Mouse (Mus musculus): ENCODE results near the gene Fbxo7. TPM values are rescaled to one million over a fixed set of nuclear protein-coding genes. Genes with fewer than 3 reads are reported as not detected.

Gene Fbxo7
- polyA plus RNA-seq (2015; fragmentation: Nextera tagmentation; extraction: Ambion mirVana): 21.3 and 26.0 TPM in 2 replicates

- peaks cover 12% of the 10 kb centered on the region for H3K4me1 ChIP-seq (replicated peaks)
- peak within 1 kb of the TSS; percentile 76 for H3K4me2 ChIP-seq
- peak within 1 kb of the TSS; percentile 87 for H3K27ac ChIP-seq (replicated peaks)
- peak within 1 kb of the TSS; percentile 87 for H3K4me3 ChIP-seq
- ATAC-seq (ENCODE audit: low read depth): peak; percentile 97
- H3K36me3 ChIP-seq: no peaks in the 10 kb centered on the region; the same call in 1 of the 2 replicates
- no peaks in the 10 kb centered on the region for H3K9me3 ChIP-seq
- H3K27me3 ChIP-seq: no peaks in the 10 kb centered on the region
- H3K9ac ChIP-seq: peak within 1 kb of the TSS; percentile 89
- under 1% methylated on average over 82 of the region's 82 CpGs for WGBS
Observed at GRCm38 (mm10) chr10:86021749-86022473, at the start of gene Fbxo7. Fbxo7 (plus strand) TSS chr10:86021972.

- Histone ChIP-seq H3K36me3 (no peaks in the 10 kb centered on the region), H3K27me3 (no peaks in the 10 kb centered on the region), H3K4me1 (replicated peaks) (no peaks in the 10 kb centered on the region), H3K27ac (replicated peaks) (no peak overlapping the region), H3K4me3 (no peak overlapping the region), H3K9me3 (0 out of 2 replicates have a peak, but pooled peaks cover 6% of the 10 kb centered on the region), H3K9ac (no peak overlapping the region), H3K4me2 (no peak overlapping the region)
- ATAC-seq (ENCODE audit: low read depth): no peak
- 87% methylated on average over 4 of the region's 4 CpGs for WGBS
Observed at GRCm38 (mm10) chr10:85972915-85973314, 48.9 kb upstream of the Fbxo7 start.

DNA sequence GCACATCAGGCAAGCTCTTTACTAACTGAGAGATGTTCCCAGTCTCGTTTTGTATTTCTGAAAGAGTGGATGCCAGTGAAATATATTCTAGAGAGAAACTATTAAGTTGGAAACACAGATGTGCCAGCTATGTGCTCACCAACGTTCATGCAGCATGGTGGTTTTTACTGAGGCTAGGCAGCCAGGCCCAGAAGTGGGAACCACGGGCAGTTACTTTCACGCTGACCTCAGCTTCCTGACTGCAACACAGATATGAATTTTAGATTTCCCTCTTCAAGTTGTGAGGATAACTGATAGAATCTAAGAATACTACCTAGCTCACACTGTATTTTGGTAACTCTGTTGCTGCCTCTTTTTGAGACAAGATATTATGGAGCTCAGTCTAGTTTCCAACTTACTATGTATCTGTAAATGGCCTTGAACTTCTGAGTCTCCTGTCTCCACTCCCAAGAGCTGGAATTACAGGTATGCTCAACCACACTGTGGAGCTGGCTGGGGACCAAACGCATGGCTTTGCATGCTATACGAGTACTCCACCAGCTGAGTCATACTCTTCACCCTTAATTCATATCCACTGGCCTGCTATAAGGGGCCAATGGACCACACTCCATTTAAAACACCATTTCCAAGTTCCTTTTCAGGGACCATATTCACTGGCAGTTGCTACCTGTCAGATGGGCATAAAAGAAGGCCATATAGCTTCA is 32.2 kb upstream of the Fbxo7 start:
- Histone ChIP-seq H3K4me1 (replicated peaks) (no peaks in the 10 kb centered on the region), H3K36me3 (no peaks in the 10 kb centered on the region), H3K9me3 (no peaks in the 10 kb centered on the region), H3K9ac (no peak overlapping the region), H3K4me2 (no peak overlapping the region), H3K27ac (replicated peaks) (no peak overlapping the region), H3K27me3 (no peaks in the 10 kb centered on the region), H3K4me3 (no peak overlapping the region)
- WGBS: 79% methylated on average over 6 of the region's 6 CpGs
- no peak for ATAC-seq (ENCODE audit: low read depth)

DNA sequence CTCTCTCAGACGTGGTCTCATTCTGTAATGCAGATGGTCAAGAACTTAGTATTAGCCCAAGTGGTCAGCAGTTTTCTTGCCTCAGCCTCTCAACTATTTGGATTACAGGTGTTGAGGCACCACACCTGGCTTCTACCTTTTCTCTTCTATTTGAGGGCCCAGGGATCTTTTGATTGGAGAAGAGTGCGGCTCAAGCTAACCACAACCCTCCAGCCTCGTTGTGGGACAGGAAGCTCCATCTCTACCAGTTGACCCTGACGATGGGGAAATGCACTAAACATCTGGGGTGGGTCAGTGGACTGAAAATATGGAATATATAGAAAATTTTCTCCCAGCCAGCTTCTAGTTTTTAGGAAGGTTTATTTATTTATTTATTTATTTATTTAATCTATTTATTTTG is 29.4 kb upstream of the Fbxo7 start:
- Histone ChIP-seq H3K4me3 (no peak overlapping the region), H3K4me1 (replicated peaks) (no peaks in the 10 kb centered on the region), H3K4me2 (no peak overlapping the region), H3K9ac (no peak overlapping the region), H3K36me3 (no peaks in the 10 kb centered on the region), H3K9me3 (no peaks in the 10 kb centered on the region), H3K27ac (replicated peaks) (no peak overlapping the region), H3K27me3 (no peaks in the 10 kb centered on the region)
- no peak for ATAC-seq (ENCODE audit: low read depth)
- WGBS: 90% methylated on average over 4 of the region's 4 CpGs

GRCm38 (mm10) chr10:85993836-85994235 is 27.9 kb upstream of the Fbxo7 start:
- Histone ChIP-seq H3K4me3 (no peak overlapping the region), H3K27me3 (no peaks in the 10 kb centered on the region), H3K9me3 (no peaks in the 10 kb centered on the region), H3K4me1 (replicated peaks) (no peaks in the 10 kb centered on the region), H3K4me2 (no peak overlapping the region), H3K9ac (no peak overlapping the region), H3K36me3 (no peaks in the 10 kb centered on the region), H3K27ac (replicated peaks) (no peak overlapping the region)
- WGBS: 92% methylated on average over 9 of the region's 9 CpGs
- ATAC-seq (ENCODE audit: low read depth): no peak

GRCm38 (mm10) chr10:85994543-85995104 is 27.1 kb upstream of the Fbxo7 start:
- no peaks in the 10 kb centered on the region for H3K36me3 ChIP-seq
- H3K4me3 ChIP-seq: no peak overlapping the region
- ATAC-seq (ENCODE audit: low read depth): no peak
- H3K9me3 ChIP-seq: no peaks in the 10 kb centered on the region
- H3K4me2 ChIP-seq: no peak overlapping the region
- no peaks in the 10 kb centered on the region for H3K4me1 ChIP-seq (replicated peaks)
- no peak overlapping the region for H3K9ac ChIP-seq
- no peak overlapping the region for H3K27ac ChIP-seq (replicated peaks)
- no peaks in the 10 kb centered on the region for H3K27me3 ChIP-seq
- 89% methylated on average over 5 of the region's 5 CpGs for WGBS

GRCm38 (mm10) chr10:86000447-86000846 is 21.3 kb upstream of the Fbxo7 start:
- Histone ChIP-seq H3K4me2 (no peak overlapping the region), H3K9me3 (no peaks in the 10 kb centered on the region), H3K27me3 (no peaks in the 10 kb centered on the region), H3K36me3 (no peaks in the 10 kb centered on the region), H3K9ac (no peak overlapping the region), H3K27ac (replicated peaks) (no peak overlapping the region), H3K4me3 (no peak overlapping the region), H3K4me1 (replicated peaks) (no peaks in the 10 kb centered on the region)
- ATAC-seq (ENCODE audit: low read depth): no peak
- WGBS: 91% methylated on average over 4 of the region's 4 CpGs

DNA sequence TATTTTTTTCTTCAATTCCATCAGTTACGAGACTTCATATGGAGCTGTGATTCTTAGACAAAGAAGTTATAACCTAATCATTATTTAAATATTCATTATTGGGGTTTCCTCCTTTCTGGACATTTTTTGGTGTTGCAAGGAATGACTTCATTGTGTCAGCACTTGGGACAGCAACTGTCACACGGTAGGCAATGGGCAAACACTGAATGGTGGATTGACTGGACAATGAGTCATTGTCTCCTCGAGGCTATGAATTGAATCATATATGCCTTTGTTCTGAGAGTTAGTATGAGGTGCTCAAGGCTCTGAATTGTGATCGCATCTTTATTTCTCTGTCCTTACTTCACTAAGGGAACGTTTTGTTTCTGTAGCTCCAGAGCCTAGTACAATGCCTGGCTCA is 15.3 kb upstream of the Fbxo7 start:
- Histone ChIP-seq H3K27ac (replicated peaks) (no peak overlapping the region), H3K4me2 (no peak overlapping the region), H3K4me1 (replicated peaks) (no peaks in the 10 kb centered on the region), H3K4me3 (no peak overlapping the region), H3K27me3 (no peaks in the 10 kb centered on the region), H3K9me3 (no peaks in the 10 kb centered on the region), H3K36me3 (no peaks in the 10 kb centered on the region), H3K9ac (no peak overlapping the region)
- WGBS: 71% methylated on average over 5 of the region's 5 CpGs
- no peak for ATAC-seq (ENCODE audit: low read depth)

DNA sequence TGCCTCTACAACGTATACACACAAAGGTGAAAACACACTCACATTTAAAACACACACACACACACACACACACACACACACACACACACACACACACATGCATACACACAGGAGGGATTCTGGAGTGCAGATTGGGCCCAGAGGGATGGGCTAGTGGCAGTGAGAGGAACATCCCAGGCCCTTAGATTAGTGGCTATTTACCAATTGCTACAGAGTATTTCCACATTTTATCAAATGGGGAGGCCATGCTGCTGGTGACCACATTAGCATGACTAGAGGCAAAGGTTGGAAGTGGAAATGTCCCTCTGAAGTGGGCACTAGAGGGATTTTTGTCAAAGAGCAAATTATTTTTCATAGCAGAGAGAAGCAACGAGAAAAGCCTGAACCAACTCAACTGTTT is 12.1 kb upstream of the Fbxo7 start:
- no peak for ATAC-seq (ENCODE audit: low read depth)
- Histone ChIP-seq H3K27me3 (no peaks in the 10 kb centered on the region), H3K4me1 (replicated peaks) (no peaks in the 10 kb centered on the region), H3K4me3 (no peak overlapping the region), H3K4me2 (no peak overlapping the region), H3K27ac (replicated peaks) (no peak overlapping the region), H3K36me3 (no peaks in the 10 kb centered on the region), H3K9me3 (no peaks in the 10 kb centered on the region), H3K9ac (no peak overlapping the region)
- WGBS: 98% methylated on average over 2 of the region's 2 CpGs

DNA sequence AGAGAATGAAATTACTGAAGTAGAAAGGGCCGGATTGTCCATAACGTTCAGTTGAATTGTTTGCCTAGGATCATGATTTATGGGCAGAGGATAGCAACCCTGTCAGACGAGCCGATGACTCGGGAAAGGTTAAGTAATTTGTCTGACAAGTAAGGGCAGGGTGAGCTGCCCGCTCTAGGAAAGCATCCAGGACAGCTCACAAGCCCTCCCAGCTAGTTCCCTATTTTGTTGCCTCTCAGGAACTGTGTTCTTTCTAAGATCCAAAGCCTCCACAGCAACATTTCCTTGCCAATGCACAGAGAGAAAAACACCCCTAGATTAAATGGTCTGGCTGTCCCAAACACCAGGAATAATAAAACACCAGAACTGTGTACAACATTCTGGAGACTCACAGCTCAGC is 11.1 kb upstream of the Fbxo7 start:
- Histone ChIP-seq H3K9me3 (no peaks in the 10 kb centered on the region), H3K27me3 (no peaks in the 10 kb centered on the region), H3K9ac (no peak overlapping the region), H3K4me3 (no peak overlapping the region), H3K4me1 (replicated peaks) (no peaks in the 10 kb centered on the region), H3K27ac (replicated peaks) (no peak overlapping the region), H3K4me2 (no peak overlapping the region), H3K36me3 (no peaks in the 10 kb centered on the region)
- 27% methylated on average over 6 of the region's 6 CpGs for WGBS
- no peak for ATAC-seq (ENCODE audit: low read depth)

GRCm38 (mm10) chr10:86011172-86011571 is 10.6 kb upstream of the Fbxo7 start:
- no peak for ATAC-seq (ENCODE audit: low read depth)
- H3K9ac ChIP-seq: no peak overlapping the region
- no peaks in the 10 kb centered on the region for H3K9me3 ChIP-seq
- WGBS: 87% methylated on average over 2 of the region's 2 CpGs
- H3K27ac ChIP-seq (replicated peaks): no peak overlapping the region
- H3K4me3 ChIP-seq: no peak overlapping the region
- no peaks in the 10 kb centered on the region for H3K4me1 ChIP-seq (replicated peaks)
- no peak overlapping the region for H3K4me2 ChIP-seq
- no peaks in the 10 kb centered on the region for H3K27me3 ChIP-seq
- no peaks in the 10 kb centered on the region for H3K36me3 ChIP-seq

DNA sequence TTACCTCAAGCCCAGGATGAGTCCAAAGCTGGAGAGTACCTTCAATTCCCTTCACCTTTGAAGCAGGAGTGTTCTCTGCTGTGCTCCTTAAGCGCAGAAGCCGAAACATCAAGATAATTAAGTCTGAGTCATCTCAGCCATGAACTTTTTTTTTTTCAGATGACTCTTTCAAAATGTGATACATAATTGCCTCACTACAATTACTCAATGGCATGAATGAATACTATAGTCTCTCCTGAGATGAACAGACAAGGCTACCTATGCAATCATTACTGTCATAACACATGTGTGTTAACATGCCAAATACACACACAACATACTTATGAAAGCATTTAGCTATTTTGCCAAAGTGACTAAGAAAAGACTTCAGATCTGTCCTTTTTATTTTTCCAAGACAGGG is 10.0 kb upstream of the Fbxo7 start, which contains the start of gene Bpifc:
Gene Bpifc, minus strand, starts transcription at position 115 of the 400 bp plus-strand sequence.
- Histone ChIP-seq H3K27ac (replicated peaks) (no peak within 1 kb of the TSS), H3K27me3 (no peaks in the 10 kb centered on the region), H3K4me3 (no peak within 1 kb of the TSS), H3K9ac (no peak within 1 kb of the TSS), H3K9me3 (no peaks in the 10 kb centered on the region), H3K36me3 (no peaks in the 10 kb centered on the region), H3K4me2 (no peak within 1 kb of the TSS), H3K4me1 (replicated peaks) (no peaks in the 10 kb centered on the region)
- no peak for ATAC-seq (ENCODE audit: low read depth)
- WGBS: 91% methylated on average over 2 of the region's 2 CpGs
